Mouse (Mus musculus) stomach, postnatal 0 days (tissue): ENCODE measurements at regions not wholly inside any gene's neighbourhood (a gene's known extent, or its start where the extent isn't known, plus 50 kb on each side); places are given as distances from the start of the nearest gene placed in this dataset.

ENCODE experiments used
- CTCF ChIP-seq: IDR thresholded peaks from 2 replicates; pipeline ENCODE4 v1.5.1; 2016; ENCODE audit warnings: antibody characterized with exemption, low read depth, mild to moderate bottlenecking, moderate library complexity
- EP300 ChIP-seq: optimal IDR thresholded peaks from 2 replicates; pipeline ENCODE3; 2016; ENCODE audit warnings: antibody characterized with exemption

- no peak for TF ChIP-seq CTCF
- TF ChIP-seq EP300, result no peak
Measured at GRCm38 (mm10) chr1:154062666-154063065, 138.3 kb upstream of the Zfp648 start.
